Mouse (Mus musculus): Measurements from ENCODE around the gene Eya3. TPM values are rescaled to one million over a fixed set of nuclear protein-coding genes. Genes with fewer than 3 reads are reported as not detected.
"Not testable (repeated sequence)": the region's sequence is repeated elsewhere in the genome, so short reads cannot be mapped to it uniquely, and the experiment has no call there.

The Eya3 gene
- polyA plus RNA-seq, 1 experiment from 2014 or later, result 11.1 TPM

GRCm38 (mm10) chr4:132718251-132718650 is 79.5 kb downstream of the Eya3 start:
- Histone ChIP-seq H3K36me3 (peaks cover 52% of the 10 kb centered on the region), H3K9me3 (replicated peaks) (no peaks in the 10 kb centered on the region), H3K27me3 (replicated peaks) (no peaks in the 10 kb centered on the region), H3K9ac (replicated peaks) (no peak overlapping the region), H3K4me3 (replicated peaks) (no peak overlapping the region), H3K4me1 (no peaks in the 10 kb centered on the region), H3K4me2 (no peak overlapping the region), H3K27ac (replicated peaks) (no peak overlapping the region)
- WGBS, result 97% methylated on average over 1 of the region's 1 CpGs
- ATAC-seq (ENCODE audit: low FRiP score), result no peak

- H3K27ac ChIP-seq (replicated peaks), result no peak overlapping the region
- ATAC-seq (ENCODE audit: low FRiP score), result no peak
- no peaks in the 10 kb centered on the region for H3K9me3 ChIP-seq (replicated peaks)
- 92% methylated on average over 8 of the region's 8 CpGs for WGBS
- peaks cover 30% of the 10 kb centered on the region for H3K36me3 ChIP-seq
- no peaks in the 10 kb centered on the region for H3K27me3 ChIP-seq (replicated peaks)
- no peak overlapping the region for H3K4me2 ChIP-seq
- no peak overlapping the region for H3K9ac ChIP-seq (replicated peaks)
- peaks cover 13% of the 10 kb centered on the region for H3K4me1 ChIP-seq
- no peak overlapping the region for H3K4me3 ChIP-seq (replicated peaks)
Measured at GRCm38 (mm10) chr4:132728233-132728632, 89.4 kb downstream of the Eya3 start.

- peak overlapping the region; percentile 88 for H3K4me2 ChIP-seq
Measured at GRCm38 (mm10) chr4:132731616-132732015, 92.8 kb downstream of the Eya3 start.

GRCm38 (mm10) chr4:132732148-132732684 is 93.4 kb downstream of the Eya3 start, which contains the start of gene Xkr8:
TSS of gene Xkr8 (minus strand) at chr4:132732546.
- Histone ChIP-seq H3K9ac (replicated peaks) (peak within 1 kb of the TSS; percentile 67), H3K4me3 (replicated peaks) (peak within 1 kb of the TSS; percentile 67), H3K27me3 (replicated peaks) (no peaks in the 10 kb centered on the region), H3K9me3 (replicated peaks) (no peaks in the 10 kb centered on the region), H3K36me3 (peaks cover 11% of the 10 kb centered on the region), H3K4me1 (peaks cover 13% of the 10 kb centered on the region), H3K27ac (replicated peaks) (peak within 1 kb of the TSS; percentile 51; the same call in 1 of the 2 replicates), H3K4me2 (peak within 1 kb of the TSS; percentile 88)
- ATAC-seq (ENCODE audit: low FRiP score), result peak; percentile 96
- WGBS, result 2% methylated on average over 32 of the region's 34 CpGs

More at GRCm38 (mm10) chr4:132731616-132732015, 92.8 kb downstream of the Eya3 start:
- H3K9ac ChIP-seq (replicated peaks), result peak overlapping the region; percentile 67
- peak overlapping the region; percentile 67 for H3K4me3 ChIP-seq (replicated peaks)
- 0 out of 2 replicates have a peak, but pooled peaks have one; percentile 13 for ATAC-seq (ENCODE audit: low FRiP score)
- H3K27ac ChIP-seq (replicated peaks), result no peak overlapping the region
- 51% methylated on average over 12 of the region's 12 CpGs for WGBS
- peaks cover 15% of the 10 kb centered on the region for H3K36me3 ChIP-seq
- H3K9me3 ChIP-seq (replicated peaks), result no peaks in the 10 kb centered on the region
- no peaks in the 10 kb centered on the region for H3K27me3 ChIP-seq (replicated peaks)
- peaks cover 13% of the 10 kb centered on the region for H3K4me1 ChIP-seq

GRCm38 (mm10) chr4:132733071-132733770 is 94.4 kb downstream of the Eya3 start:
- H3K4me1 ChIP-seq, result peaks cover 13% of the 10 kb centered on the region
- 92% methylated on average over 25 of the region's 25 CpGs for WGBS
- no peaks in the 10 kb centered on the region for H3K9me3 ChIP-seq (replicated peaks)
- H3K9ac ChIP-seq (replicated peaks), result no peak overlapping the region
- H3K27me3 ChIP-seq (replicated peaks), result no peaks in the 10 kb centered on the region
- H3K36me3 ChIP-seq, result peaks cover 1% of the 10 kb centered on the region; the same call in 1 of the 2 replicates
- no peak overlapping the region for H3K27ac ChIP-seq (replicated peaks)
- ATAC-seq (ENCODE audit: low FRiP score), result no peak
- H3K4me3 ChIP-seq (replicated peaks), result no peak overlapping the region
- 0 out of 2 replicates have a peak overlapping the region, but pooled peaks have one; percentile 88 for H3K4me2 ChIP-seq

- H3K27me3 ChIP-seq (replicated peaks), result no peaks in the 10 kb centered on the region
- H3K27ac ChIP-seq (replicated peaks), result no peak overlapping the region
- no peak for ATAC-seq (ENCODE audit: low FRiP score)
- H3K9ac ChIP-seq (replicated peaks), result no peak overlapping the region
- H3K9me3 ChIP-seq (replicated peaks), result no peaks in the 10 kb centered on the region
- H3K4me1 ChIP-seq, result peaks cover 13% of the 10 kb centered on the region
- H3K4me3 ChIP-seq (replicated peaks), result no peak overlapping the region
- no peaks in the 10 kb centered on the region for H3K36me3 ChIP-seq
- 90% methylated on average over 2 of the region's 2 CpGs for WGBS
- H3K4me2 ChIP-seq, result no peak overlapping the region
Measured at GRCm38 (mm10) chr4:132734766-132735165, 96.0 kb downstream of the Eya3 start.

GRCm38 (mm10) chr4:132735389-132735788 is 96.6 kb downstream of the Eya3 start:
- Histone ChIP-seq H3K4me1 (peaks cover 13% of the 10 kb centered on the region), H3K27ac (replicated peaks) (no peak overlapping the region), H3K4me3 (replicated peaks) (no peak overlapping the region), H3K4me2 (no peak overlapping the region), H3K9ac (replicated peaks) (no peak overlapping the region), H3K9me3 (replicated peaks) (no peaks in the 10 kb centered on the region), H3K36me3 (no peaks in the 10 kb centered on the region), H3K27me3 (replicated peaks) (no peaks in the 10 kb centered on the region)
- ATAC-seq (ENCODE audit: low FRiP score), result no peak
- 83% methylated on average over 2 of the region's 2 CpGs for WGBS

GRCm38 (mm10) chr4:132735894-132736293 is 97.1 kb downstream of the Eya3 start:
- no peak overlapping the region for H3K4me2 ChIP-seq
- H3K4me3 ChIP-seq (replicated peaks), result no peak overlapping the region
- no peaks in the 10 kb centered on the region for H3K9me3 ChIP-seq (replicated peaks)
- 74% methylated on average over 3 of the region's 3 CpGs for WGBS
- H3K9ac ChIP-seq (replicated peaks), result no peak overlapping the region
- H3K27ac ChIP-seq (replicated peaks), result no peak overlapping the region
- H3K4me1 ChIP-seq, result peaks cover 13% of the 10 kb centered on the region
- no peaks in the 10 kb centered on the region for H3K27me3 ChIP-seq (replicated peaks)
- H3K36me3 ChIP-seq, result no peaks in the 10 kb centered on the region
- ATAC-seq (ENCODE audit: low FRiP score), result no peak

GRCm38 (mm10) chr4:132737154-132737553 is 98.4 kb downstream of the Eya3 start:
- not testable (repeated sequence) for H3K4me3 ChIP-seq (replicated peaks); H3K9me3 ChIP-seq (replicated peaks); ATAC-seq (ENCODE audit: low FRiP score); H3K4me2 ChIP-seq; H3K9ac ChIP-seq (replicated peaks); H3K27me3 ChIP-seq (replicated peaks); H3K4me1 ChIP-seq; H3K27ac ChIP-seq (replicated peaks); H3K36me3 ChIP-seq
- WGBS, result 92% methylated on average over 9 of the region's 9 CpGs

- Histone ChIP-seq H3K4me1 (peaks cover 15% of the 10 kb centered on the region), H3K4me3 (replicated peaks) (no peak overlapping the region), H3K4me2 (no peak overlapping the region), H3K9ac (replicated peaks) (no peak overlapping the region), H3K27ac (replicated peaks) (no peak overlapping the region), H3K9me3 (replicated peaks) (no peaks in the 10 kb centered on the region), H3K27me3 (replicated peaks) (no peaks in the 10 kb centered on the region), H3K36me3 (no peaks in the 10 kb centered on the region)
- no peak for ATAC-seq (ENCODE audit: low FRiP score)
- WGBS, result 96% methylated on average over 7 of the region's 7 CpGs
Measured at GRCm38 (mm10) chr4:132741491-132741890, 102.7 kb downstream of the Eya3 start.

GRCm38 (mm10) chr4:132743992-132744911 is 105.5 kb downstream of the Eya3 start:
- H3K27ac ChIP-seq (replicated peaks), result peak overlapping the region; percentile 1
- H3K4me1 ChIP-seq, result peaks cover 15% of the 10 kb centered on the region
- H3K4me2 ChIP-seq, result no peak overlapping the region
- no peaks in the 10 kb centered on the region for H3K36me3 ChIP-seq
- 64% methylated on average over 11 of the region's 11 CpGs for WGBS
- H3K4me3 ChIP-seq (replicated peaks), result no peak overlapping the region
- no peaks in the 10 kb centered on the region for H3K9me3 ChIP-seq (replicated peaks)
- no peak overlapping the region for H3K9ac ChIP-seq (replicated peaks)
- no peak for ATAC-seq (ENCODE audit: low FRiP score)
- no peaks in the 10 kb centered on the region for H3K27me3 ChIP-seq (replicated peaks)
